Mouse (Mus musculus): ENCODE data around the gene Pilrb1.

- no peak for TF ChIP-seq CTCF (IDR thresholded peaks at IDR 0.05; ENCODE audit: low read depth)
- no peak for TF ChIP-seq EP300 (IDR thresholded peaks at IDR 0.05; ENCODE audit: low read depth)
Observed at GRCm38 (mm10) chr5:137826421-137826820, 31.5 kb downstream of the Pilrb1 start.
